Mouse (Mus musculus) CD4-positive, CD25-positive, alpha-beta regulatory T cell, adult 4 months (primary cell): Measurements from ENCODE around the gene Itpr3. TPM values are rescaled to one million over a fixed set of nuclear protein-coding genes. Genes with fewer than 3 reads are reported as not detected.

Experiments
- ATAC-seq: one replicate; pipeline ENCODE4 v1.8.0; 2017
- polyA plus RNA-seq, 2 experiments: library from polyadenylated mRNA; unstranded; fragments of 100-300 nt; shearing (Covaris generic); gene quantifications; one replicate each; pipeline ENCODE4 v1.2.1; 2017

Gene Itpr3
- polyA plus RNA-seq, 2 experiments from 2014 or later, result 8.2 to 8.6 TPM

GRCm38 (mm10) chr17:27152976-27153723 lies 96.0 kb downstream of the Itpr3 start:
- no peak for ATAC-seq

- ATAC-seq, result no peak
These were observed 96.7 kb downstream of the Itpr3 start for GRCm38 (mm10) chr17:27153773-27154193.

DNA sequence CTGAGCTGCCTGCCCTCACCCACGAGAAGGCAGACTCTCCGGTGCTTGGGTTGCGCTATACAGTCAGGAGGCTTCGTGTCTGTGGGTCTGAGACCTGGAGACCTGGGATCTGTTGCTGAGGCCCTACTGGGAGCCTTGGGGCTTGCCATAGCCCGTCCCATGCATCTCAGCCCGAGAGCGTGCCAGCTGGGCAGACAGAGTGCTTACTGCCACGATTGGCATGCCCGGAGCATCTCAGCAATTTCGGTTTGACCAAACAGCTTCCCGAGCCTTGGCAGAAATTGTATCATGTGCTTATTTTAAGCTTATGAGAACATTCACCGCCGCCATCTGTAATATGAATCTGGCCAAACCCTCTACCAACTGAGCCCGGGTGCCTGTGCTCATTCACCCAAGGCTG lies 97.2 kb downstream of the Itpr3 start:
- ATAC-seq, result no peak

DNA sequence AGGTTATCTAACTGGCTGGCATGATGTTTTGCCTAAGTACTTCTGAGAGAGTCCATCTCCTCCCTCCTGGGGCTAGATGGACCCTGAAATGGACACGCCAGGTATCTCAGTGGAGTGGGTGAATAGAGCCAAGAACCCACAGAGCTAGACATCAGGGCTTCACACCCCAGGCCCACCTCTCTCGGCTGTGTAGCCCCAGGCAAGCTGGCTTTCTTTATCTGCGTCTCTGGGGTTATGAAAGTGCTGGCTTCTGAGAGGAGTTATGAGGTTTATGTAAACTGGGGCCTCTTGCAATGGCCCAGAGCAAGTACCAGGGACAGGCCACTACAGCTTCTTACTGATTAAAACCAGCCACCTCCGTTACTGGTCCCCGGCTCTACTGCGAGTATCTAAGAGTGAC lies 97.8 kb downstream of the Itpr3 start:
- no peak for ATAC-seq

DNA sequence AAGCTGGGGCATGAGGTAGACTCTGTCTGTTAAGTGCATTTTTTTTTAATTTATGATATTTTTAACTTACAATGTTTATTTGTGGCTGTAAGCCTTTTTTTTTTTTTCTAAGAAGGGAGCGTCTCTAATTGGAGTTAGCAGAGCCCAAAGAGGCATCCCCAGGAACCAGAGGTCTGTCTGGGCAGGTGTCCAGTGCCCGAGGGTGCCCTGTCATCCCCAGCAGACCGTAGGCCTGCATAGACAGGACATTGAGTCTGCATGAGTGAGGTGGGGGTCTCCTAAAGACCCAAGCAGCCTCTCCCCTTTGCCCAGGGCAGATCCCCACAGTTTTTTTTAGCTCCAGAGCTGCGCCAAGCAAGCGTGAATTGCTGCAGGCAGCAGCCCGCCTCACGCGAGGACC lies 98.6 kb downstream of the Itpr3 start:
- ATAC-seq, result no peak

DNA sequence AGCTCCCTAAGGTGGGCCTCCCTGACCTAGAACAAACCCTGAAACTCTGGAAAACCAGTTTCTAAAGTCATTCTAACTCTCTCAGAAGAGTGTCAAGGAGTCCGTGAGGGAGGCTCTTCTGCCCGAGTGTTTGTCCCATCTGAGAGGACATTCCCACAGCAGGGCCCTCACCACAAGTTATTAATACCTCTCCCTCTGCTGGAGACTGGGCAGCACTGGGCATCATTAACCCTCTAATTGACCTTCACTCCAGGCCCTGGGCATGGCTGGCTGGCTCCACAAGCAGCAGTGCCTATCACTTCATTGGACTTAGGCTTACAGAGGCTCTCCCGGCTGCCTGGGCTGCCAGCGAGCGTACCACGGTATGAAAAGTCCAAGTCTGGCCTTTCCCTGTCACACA lies 101.3 kb downstream of the Itpr3 start:
- ATAC-seq, result no peak

GRCm38 (mm10) chr17:27159169-27159568 lies 102.1 kb downstream of the Itpr3 start:
- ATAC-seq, result no peak

GRCm38 (mm10) chr17:27160905-27161304 lies 103.8 kb downstream of the Itpr3 start:
- no peak for ATAC-seq

- ATAC-seq, result no peak
These were observed 108.1 kb downstream of the Itpr3 start for GRCm38 (mm10) chr17:27165054-27165773.

DNA sequence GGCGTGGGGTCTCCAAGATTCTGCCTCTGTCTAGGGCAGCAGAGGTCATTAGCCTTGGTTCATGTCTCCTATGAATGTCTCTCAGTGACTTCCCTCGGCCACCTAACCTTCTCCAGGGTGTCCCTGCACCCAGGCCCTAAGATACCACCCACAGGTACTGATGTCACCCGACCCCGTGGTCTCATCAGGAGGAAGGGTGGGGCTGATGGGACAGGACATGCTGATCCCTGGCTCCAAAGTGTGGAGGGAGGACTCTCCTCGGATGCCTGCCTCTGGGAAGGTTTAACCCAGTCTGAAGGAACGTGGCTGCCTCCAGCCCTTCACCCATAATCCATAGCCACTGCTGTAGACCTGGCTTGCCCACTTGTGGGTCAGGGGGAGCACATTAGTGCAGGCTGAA lies 109.8 kb downstream of the Itpr3 start:
- ATAC-seq, result no peak

GRCm38 (mm10) chr17:27167545-27167944 lies 110.4 kb downstream of the Itpr3 start, which contains the start of gene Ip6k3:
Ip6k3 (minus strand) TSS chr17:27167795.
- no peak for ATAC-seq

- no peak for ATAC-seq
These were observed 111.5 kb downstream of the Itpr3 start for GRCm38 (mm10) chr17:27168569-27168968.

DNA sequence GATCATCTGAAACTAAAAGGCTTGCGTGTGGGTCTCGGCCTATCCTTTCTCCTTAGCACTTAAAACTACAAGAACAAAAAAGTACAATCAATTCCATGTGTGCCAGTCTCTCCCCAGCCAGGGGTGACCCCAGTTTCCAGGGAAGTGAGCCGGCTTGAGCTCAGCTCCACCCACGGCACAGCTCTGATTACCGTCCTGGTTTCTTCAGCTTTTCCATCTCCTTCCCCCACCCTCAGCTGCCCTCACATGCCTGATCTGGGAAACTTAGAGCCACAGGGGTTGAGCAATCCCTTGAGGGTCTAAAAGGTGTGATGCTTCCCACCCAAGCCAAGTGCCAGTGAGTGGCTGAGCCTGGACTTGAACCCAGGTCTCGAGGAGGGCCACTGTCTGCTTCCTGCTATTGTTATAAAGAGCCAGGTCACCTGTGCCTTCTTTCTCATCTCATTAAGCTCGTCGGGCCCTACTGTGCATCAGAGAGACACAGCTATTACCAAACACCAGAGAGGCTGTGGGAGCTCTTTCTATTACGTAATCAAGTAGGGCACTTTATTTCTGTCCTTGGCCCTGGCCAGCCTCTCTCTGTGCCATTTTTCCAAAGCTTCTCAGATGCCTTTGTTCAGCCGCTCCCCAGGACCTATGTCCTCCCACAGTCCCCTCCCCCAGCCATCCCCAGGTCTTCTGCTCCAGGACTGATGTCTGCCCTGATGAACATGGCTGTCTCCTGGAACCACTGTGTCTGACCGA lies 113.0 kb downstream of the Itpr3 start:
- no peak for ATAC-seq

DNA sequence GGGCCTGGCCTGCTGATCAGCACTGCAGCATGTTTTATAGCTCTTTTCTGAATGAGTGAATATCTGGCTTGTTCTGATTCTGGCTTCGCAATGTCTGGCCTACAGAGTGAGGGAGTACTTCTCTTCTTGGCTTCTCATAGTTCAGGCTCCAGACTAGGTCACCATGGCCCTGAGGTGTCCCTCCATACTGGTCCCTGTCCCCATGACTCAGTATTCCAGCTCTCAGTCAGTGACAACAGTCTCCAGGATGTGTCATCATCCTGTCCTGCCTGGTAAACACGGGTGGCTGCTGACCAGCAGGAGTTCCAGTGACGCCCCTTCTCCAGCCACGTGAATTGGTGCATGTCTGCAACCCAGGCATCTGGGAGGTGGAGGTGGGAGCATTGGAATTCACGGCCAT lies 114.0 kb downstream of the Itpr3 start:
- no peak for ATAC-seq

Other genes with a start within 250 kb of the Itpr3 start
- not detected for gene Nkx2-5, start 212.3 kb upstream of the Itpr3 start, polyA plus RNA-seq
- gene Kifc5b, start 140.2 kb upstream of the Itpr3 start, polyA plus RNA-seq, result 1 to 10 TPM; 1.4 to 3.3 TPM
- 10 to 100 TPM; 11.1 to 12.1 TPM for gene Phf1, start 124.3 kb upstream of the Itpr3 start, polyA plus RNA-seq
- gene Cuta, start 117.7 kb upstream of the Itpr3 start, polyA plus RNA-seq, result 100 to 1,000 TPM; 153 to 166 TPM
- not detected for gene Syngap1, start 116.1 kb upstream of the Itpr3 start, polyA plus RNA-seq
- gene Zbtb9, start 84.1 kb upstream of the Itpr3 start, polyA plus RNA-seq, result 10 to 100 TPM; 11.5 to 15.6 TPM
- gene Bak1, start 28.3 kb upstream of the Itpr3 start, polyA plus RNA-seq, result 1 to 10 TPM; 3.2 to 4.8 TPM
- gene Uqcc2, start 76.6 kb downstream of the Itpr3 start, polyA plus RNA-seq, result 100 to 1,000 TPM; 110 to 129 TPM
- gene Ip6k3, start 110.5 kb downstream of the Itpr3 start, polyA plus RNA-seq, result not detected
- gene Lemd2, start 147.2 kb downstream of the Itpr3 start, polyA plus RNA-seq, result 10 to 100 TPM; 10.7 to 11.4 TPM